Mouse (Mus musculus) limb, embryonic 13.5 days (tissue): ENCODE results near the gene Camta1. TPM values are rescaled to one million over a fixed set of nuclear protein-coding genes. Genes with fewer than 3 reads are reported as not detected.

Source experiments
- ATAC-seq: fragments of 200-750 bp; cut with Nextera tagmentation; 2 replicates; pipeline ENCODE4 v1.8.0; 2017; ENCODE audit warnings: low read depth, moderate number of reproducible peaks, moderate TSS enrichment; ENCODE audit not compliant: low FRiP score
- H3K27ac ChIP-seq: fragments of 300-500 bp; sonication (generic); 2 replicates; pipeline ENCODE4 v1.5.1; 2015; ENCODE audit warnings: inconsistent platforms, mild to moderate bottlenecking, moderate library complexity
- H3K27me3 ChIP-seq: fragments of 300-500 bp; sonication (generic); 2 replicates; pipeline ENCODE4 v1.6.1; 2015; ENCODE audit warnings: mild to moderate bottlenecking, inconsistent platforms
- H3K36me3 ChIP-seq: fragments of 300-500 bp; sonication (generic); 2 replicates; pipeline ENCODE4 v1.6.1; 2015; ENCODE audit warnings: inconsistent platforms, mild to moderate bottlenecking, moderate library complexity
- H3K4me1 ChIP-seq: fragments of 300-500 bp; sonication (generic); 2 replicates; pipeline ENCODE4 v1.6.1; 2015; ENCODE audit warnings: inconsistent platforms
- H3K4me2 ChIP-seq: fragments of 300-500 bp; sonication (generic); replicated peaks from 2 replicates; pipeline ENCODE4 v1.6.1; 2015; ENCODE audit warnings: inconsistent platforms, mild to moderate bottlenecking, moderate library complexity
- H3K4me3 ChIP-seq: fragments of 300-500 bp; sonication (generic); 2 replicates; pipeline ENCODE4 v1.5.1; 2015; ENCODE audit warnings: moderate library complexity, mild to moderate bottlenecking, inconsistent platforms
- H3K9ac ChIP-seq: fragments of 300-500 bp; sonication (generic); 2 replicates; pipeline ENCODE4 v1.6.1; 2015; ENCODE audit warnings: mild to moderate bottlenecking, inconsistent platforms
- H3K9me3 ChIP-seq: fragments of 300-500 bp; sonication (generic); 2 replicates; pipeline ENCODE4 v1.6.1; 2016; ENCODE audit warnings: inconsistent platforms
- WGBS: fragments of 180-500 bp; shearing (Covaris S2); methylation state at CpG from one replicate; pipeline ENCODE4 v1.1.7; 2015; 5-methylcytosine and 5-hydroxymethylcytosine counted together
- polyA plus RNA-seq: library from polyadenylated mRNA; unstranded; fragments of >200 nt; fragmentation: Nextera tagmentation; extraction: Ambion mirVana; gene quantifications from 2 replicates; pipeline ENCODE4 v1.2.1, GENCODE M21; 2015

Gene Camta1
- polyA plus RNA-seq, 1 experiment from 2014 or later = 93.5 TPM

- Histone ChIP-seq H3K9ac (no peak overlapping the region), H3K27me3 (no peaks in the 10 kb centered on the region), H3K9me3 (no peaks in the 10 kb centered on the region), H3K4me3 (no peak overlapping the region), H3K4me2 (no peak overlapping the region), H3K4me1 (no peaks in the 10 kb centered on the region), H3K27ac (no peak overlapping the region), H3K36me3 (no peaks in the 10 kb centered on the region)
- no peak for ATAC-seq
- WGBS = 63% methylated on average over 13 of the region's 13 CpGs
These were observed 921.6 kb downstream of the Camta1 start for GRCm38 (mm10) chr4:150939991-150940651.

GRCm38 (mm10) chr4:150938063-150938452 lies 923.6 kb downstream of the Camta1 start:
- H3K4me3 ChIP-seq = no peak overlapping the region
- no peak for ATAC-seq

GRCm38 (mm10) chr4:150937293-150938062 lies 924.2 kb downstream of the Camta1 start:
- no peak overlapping the region for H3K9ac ChIP-seq
- ATAC-seq = no peak
- H3K36me3 ChIP-seq = no peaks in the 10 kb centered on the region
- no peaks in the 10 kb centered on the region for H3K4me1 ChIP-seq
- no peaks in the 10 kb centered on the region for H3K27me3 ChIP-seq
- no peak overlapping the region for H3K27ac ChIP-seq
- H3K4me3 ChIP-seq = no peak overlapping the region
- peak overlapping the region; percentile 15 for H3K4me2 ChIP-seq
- H3K9me3 ChIP-seq = no peaks in the 10 kb centered on the region
- WGBS = 73% methylated on average over 16 of the region's 16 CpGs

More at GRCm38 (mm10) chr4:150938063-150938452, 923.6 kb downstream of the Camta1 start:
- no peaks in the 10 kb centered on the region for H3K36me3 ChIP-seq
- H3K4me2 ChIP-seq = peak overlapping the region; percentile 15
- H3K4me1 ChIP-seq = no peaks in the 10 kb centered on the region
- H3K27ac ChIP-seq = no peak overlapping the region
- H3K9me3 ChIP-seq = no peaks in the 10 kb centered on the region
- no peaks in the 10 kb centered on the region for H3K27me3 ChIP-seq
- WGBS = 62% methylated on average over 14 of the region's 14 CpGs
- no peak overlapping the region for H3K9ac ChIP-seq

- Histone ChIP-seq H3K4me1 (no peaks in the 10 kb centered on the region), H3K27ac (no peak overlapping the region), H3K36me3 (no peaks in the 10 kb centered on the region), H3K4me2 (no peak overlapping the region), H3K4me3 (no peak overlapping the region), H3K9ac (no peak overlapping the region), H3K27me3 (no peaks in the 10 kb centered on the region), H3K9me3 (no peaks in the 10 kb centered on the region)
- 68% methylated on average over 1 of the region's 1 CpGs for WGBS
- no peak for ATAC-seq
These were observed 928.2 kb downstream of the Camta1 start for GRCm38 (mm10) chr4:150933503-150933902.

- Histone ChIP-seq H3K4me3 (no peak overlapping the region), H3K36me3 (no peaks in the 10 kb centered on the region), H3K27ac (no peak overlapping the region), H3K4me2 (no peak overlapping the region), H3K4me1 (no peaks in the 10 kb centered on the region), H3K9ac (no peak overlapping the region; the same call in 1 of the 2 replicates), H3K27me3 (peaks cover 5% of the 10 kb centered on the region; the same call in 1 of the 2 replicates), H3K9me3 (no peaks in the 10 kb centered on the region; the same call in 1 of the 2 replicates)
- no peak for ATAC-seq
- 59% methylated on average over 10 of the region's 10 CpGs for WGBS
These were observed 933.9 kb downstream of the Camta1 start for GRCm38 (mm10) chr4:150927789-150928188.

GRCm38 (mm10) chr4:150926924-150927705 lies 934.6 kb downstream of the Camta1 start:
- WGBS = 56% methylated on average over 14 of the region's 14 CpGs
- no peak for ATAC-seq
- Histone ChIP-seq H3K4me3 (no peak overlapping the region), H3K9ac (no peak overlapping the region), H3K4me1 (no peaks in the 10 kb centered on the region), H3K27me3 (peaks cover 5% of the 10 kb centered on the region; the same call in 1 of the 2 replicates), H3K9me3 (no peaks in the 10 kb centered on the region; the same call in 1 of the 2 replicates), H3K27ac (no peak overlapping the region), H3K36me3 (no peaks in the 10 kb centered on the region), H3K4me2 (no peak overlapping the region)

GRCm38 (mm10) chr4:150925923-150926322 lies 935.8 kb downstream of the Camta1 start:
- no peak overlapping the region for H3K9ac ChIP-seq
- peaks cover 5% of the 10 kb centered on the region; the same call in 1 of the 2 replicates for H3K27me3 ChIP-seq
- ATAC-seq = no peak
- no peak overlapping the region for H3K4me3 ChIP-seq
- no peaks in the 10 kb centered on the region for H3K4me1 ChIP-seq
- H3K36me3 ChIP-seq = no peaks in the 10 kb centered on the region
- H3K9me3 ChIP-seq = no peaks in the 10 kb centered on the region; the same call in 1 of the 2 replicates
- WGBS = 55% methylated on average over 5 of the region's 5 CpGs
- no peak overlapping the region for H3K4me2 ChIP-seq
- H3K27ac ChIP-seq = no peak overlapping the region

- Histone ChIP-seq H3K9me3 (no peaks in the 10 kb centered on the region; the same call in 1 of the 2 replicates), H3K9ac (no peak overlapping the region), H3K27me3 (peaks cover 5% of the 10 kb centered on the region; the same call in 1 of the 2 replicates), H3K27ac (no peak overlapping the region), H3K4me3 (no peak overlapping the region), H3K36me3 (no peaks in the 10 kb centered on the region), H3K4me2 (no peak overlapping the region), H3K4me1 (no peaks in the 10 kb centered on the region)
- 82% methylated on average over 6 of the region's 6 CpGs for WGBS
- no peak for ATAC-seq
These were observed 936.7 kb downstream of the Camta1 start for GRCm38 (mm10) chr4:150924936-150925335.

- Histone ChIP-seq H3K27me3 (peaks cover 5% of the 10 kb centered on the region; the same call in 1 of the 2 replicates), H3K4me1 (no peaks in the 10 kb centered on the region), H3K4me2 (no peak overlapping the region), H3K27ac (no peak overlapping the region), H3K36me3 (no peaks in the 10 kb centered on the region), H3K4me3 (no peak overlapping the region), H3K9me3 (no peaks in the 10 kb centered on the region; the same call in 1 of the 2 replicates), H3K9ac (no peak overlapping the region)
- 81% methylated on average over 13 of the region's 13 CpGs for WGBS
- no peak for ATAC-seq
These were observed 937.4 kb downstream of the Camta1 start for GRCm38 (mm10) chr4:150924308-150924707.

- no peak overlapping the region for H3K27ac ChIP-seq
- H3K4me1 ChIP-seq = no peaks in the 10 kb centered on the region
- H3K9ac ChIP-seq = no peak overlapping the region
- no peak for ATAC-seq
- no peak overlapping the region for H3K4me2 ChIP-seq
- no peak overlapping the region for H3K4me3 ChIP-seq
- no peaks in the 10 kb centered on the region; the same call in 1 of the 2 replicates for H3K9me3 ChIP-seq
- 74% methylated on average over 8 of the region's 8 CpGs for WGBS
- H3K27me3 ChIP-seq = no peaks in the 10 kb centered on the region
- H3K36me3 ChIP-seq = no peaks in the 10 kb centered on the region
These were observed 940.5 kb downstream of the Camta1 start for GRCm38 (mm10) chr4:150921206-150921605.

GRCm38 (mm10) chr4:150917336-150918027 lies 944.2 kb downstream of the Camta1 start:
- Histone ChIP-seq H3K4me1 (peaks cover 17% of the 10 kb centered on the region), H3K36me3 (no peaks in the 10 kb centered on the region), H3K27me3 (no peaks in the 10 kb centered on the region), H3K9me3 (no peaks in the 10 kb centered on the region), H3K4me2 (no peak overlapping the region), H3K4me3 (no peak overlapping the region), H3K27ac (no peak overlapping the region), H3K9ac (no peak overlapping the region)
- no peak for ATAC-seq
- WGBS = 75% methylated on average over 8 of the region's 8 CpGs
